Mouse (Mus musculus) C2C12 (cell line): ENCODE results near the gene Gm20696. TPM values are rescaled to one million over a fixed set of nuclear protein-coding genes. Genes with fewer than 3 reads are reported as not detected.

ENCODE experiments used
- H3K27me3 ChIP-seq: one replicate; pipeline ENCODE4 v1.6.1; 2011; ENCODE audit not compliant: control insufficient read depth, insufficient read depth, insufficient read length
- H3K36me3 ChIP-seq: one replicate; pipeline ENCODE4 v1.6.1; 2011; ENCODE audit not compliant: control insufficient read depth, insufficient read depth
- H3K4me3 ChIP-seq: one replicate; pipeline ENCODE4 v1.5.1; 2011; ENCODE audit warnings: mild to moderate bottlenecking, control low read depth; ENCODE audit not compliant: poor library complexity, insufficient read depth, severe bottlenecking
- H3K79me2 ChIP-seq: one replicate; pipeline ENCODE4 v1.6.1; 2011; ENCODE audit not compliant: control insufficient read depth, insufficient read depth
- H3K79me3 ChIP-seq: one replicate; pipeline ENCODE4 v1.6.1; 2011; ENCODE audit warnings: low read depth, control low read depth
- H3ac ChIP-seq: one replicate; pipeline ENCODE3; 2011; ENCODE audit warnings: low read depth; ENCODE audit not compliant: control insufficient read depth, insufficient read length
- CEBPB ChIP-seq: IDR thresholded peaks from one replicate; pipeline ENCODE4 v1.6.1; 2011; ENCODE audit warnings: low read depth, mild to moderate bottlenecking, control low read depth, moderate library complexity
- CTCF ChIP-seq: IDR thresholded peaks from one replicate; pipeline ENCODE4 v1.5.1; 2011; ENCODE audit not compliant: control insufficient read depth, insufficient read depth, insufficient read length
- FOSL1 ChIP-seq: IDR thresholded peaks from one replicate; pipeline ENCODE4 v1.8.0; 2011; ENCODE audit warnings: mild to moderate bottlenecking, low read length; ENCODE audit not compliant: poor library complexity, insufficient read depth, severe bottlenecking
- MAX ChIP-seq: IDR thresholded peaks from one replicate; pipeline ENCODE4 v1.6.1; 2011; ENCODE audit warnings: mild to moderate bottlenecking, control low read depth
- MYOD1 ChIP-seq: IDR thresholded peaks from one replicate; pipeline ENCODE4 v1.6.1; 2011; ENCODE audit warnings: low read depth; ENCODE audit not compliant: control insufficient read depth, insufficient read length
- MYOG ChIP-seq: IDR thresholded peaks from one replicate; pipeline ENCODE4 v1.6.1; 2011; ENCODE audit not compliant: control insufficient read depth, insufficient read length; ENCODE audit errors: extremely low read depth
- USF1 ChIP-seq: IDR thresholded peaks from one replicate; pipeline ENCODE4 v1.6.1; 2011; ENCODE audit warnings: low read depth, mild to moderate bottlenecking, control low read depth, moderate library complexity
- microRNA-seq: library from miRNA; unstranded; fragments of <30 nt; microRNA quantifications from one replicate; pipeline ENCODE4, GENCODE M21; 2019; ENCODE audit warnings: borderline microRNAs expressed
- polyA plus RNA-seq: library from polyadenylated mRNA; unstranded; fragments of >200 nt; fragmentation: generic; extraction: Trizol; gene quantifications from one replicate; pipeline ENCODE4 v1.2.1, GENCODE M21; 2012; ENCODE audit warnings: missing spikeins

Gene Gm20696
- polyA plus RNA-seq, 1 experiment = 0.20 TPM

GRCm38 (mm10) chr6:99217155-99217554 lies 449.4 kb downstream of the Gm20696 start:
- no peak overlapping the region for H3K4me3 ChIP-seq
- H3ac ChIP-seq = no peak overlapping the region
- no peaks in the 10 kb centered on the region for H3K79me3 ChIP-seq
- H3K36me3 ChIP-seq = no peaks in the 10 kb centered on the region
- no peaks in the 10 kb centered on the region for H3K79me2 ChIP-seq
- H3K27me3 ChIP-seq = no peaks in the 10 kb centered on the region
- TF ChIP-seq CTCF (no peak), MYOG (no peak), MAX (no peak), USF1 (no peak), MYOD1 (no peak), CEBPB (no peak), FOSL1 (no peak)

GRCm38 (mm10) chr6:99212461-99212860 lies 454.1 kb downstream of the Gm20696 start:
- no peaks in the 10 kb centered on the region for H3K79me3 ChIP-seq
- H3K36me3 ChIP-seq = no peaks in the 10 kb centered on the region
- H3K79me2 ChIP-seq = no peaks in the 10 kb centered on the region
- no peak for TF ChIP-seq FOSL1
- no peak for TF ChIP-seq CEBPB
- TF ChIP-seq CTCF = no peak
- H3K27me3 ChIP-seq = no peaks in the 10 kb centered on the region
- H3K4me3 ChIP-seq = no peak overlapping the region
- H3ac ChIP-seq = no peak overlapping the region

GRCm38 (mm10) chr6:99211663-99212333 lies 454.8 kb downstream of the Gm20696 start:
- Histone ChIP-seq H3K79me2 (no peaks in the 10 kb centered on the region), H3K4me3 (no peak overlapping the region), H3K79me3 (no peaks in the 10 kb centered on the region), H3K36me3 (no peaks in the 10 kb centered on the region), H3K27me3 (no peaks in the 10 kb centered on the region), H3ac (no peak overlapping the region)
- TF ChIP-seq CTCF (no peak), USF1 (peak; percentile 32), MYOG (no peak), MAX (no peak), MYOD1 (no peak), CEBPB (no peak), FOSL1 (no peak)

GRCm38 (mm10) chr6:99210161-99210560 lies 456.4 kb downstream of the Gm20696 start:
- H3K4me3 ChIP-seq = no peak overlapping the region
- H3K79me3 ChIP-seq = no peaks in the 10 kb centered on the region
- H3ac ChIP-seq = no peak overlapping the region
- H3K79me2 ChIP-seq = no peaks in the 10 kb centered on the region
- no peak for TF ChIP-seq MYOD1
- no peak for TF ChIP-seq USF1
- no peak for TF ChIP-seq MAX
- TF ChIP-seq CTCF = no peak
- no peak for TF ChIP-seq CEBPB
- no peaks in the 10 kb centered on the region for H3K27me3 ChIP-seq
- no peaks in the 10 kb centered on the region for H3K36me3 ChIP-seq

Small RNA genes within 50 kb of the gene (microRNA-seq; reads per million reads assigned to microRNA genes)
- gene Gm22328 = not detected

Other genes starting within 250 kb of the Gm20696 start
- gene Foxp1, start 144.1 kb downstream of the Gm20696 start, polyA plus RNA-seq = 25.9 TPM
- gene Eif4e3, start within 50 bp of the Gm20696 start, polyA plus RNA-seq = 5.9 TPM
- not detected for gene Gpr27, start 25.9 kb upstream of the Gm20696 start, polyA plus RNA-seq
- gene Prok2, start 59.6 kb upstream of the Gm20696 start, polyA plus RNA-seq = not detected